Mouse (Mus musculus) central nervous system, embryonic 14 days (tissue): ENCODE data around the gene Rtp4. TPM values are rescaled to one million over a fixed set of nuclear protein-coding genes. Genes with fewer than 3 reads are reported as not detected.

ENCODE experiments used
- polyA plus RNA-seq: library from polyadenylated mRNA; depleted of rRNA; stranded (reverse); fragments of >200 nt; gene quantifications from 2 replicates; pipeline ENCODE4 v1.2.3, GENCODE M21; 2012; rRNA removed

The Rtp4 gene
- 7.2 and 7.3 TPM in 2 replicates for polyA plus RNA-seq

GRCm38 (mm10) chr16:23520235-23520871, at the start of gene Rtp4, which contains the start of gene Masp1:
Rtp4 (plus strand) TSS chr16:23520291.
Masp1 (minus strand) TSS chr16:23520815.

Other genes with a start within 250 kb of the Rtp4 start
- gene Rtp1, start 91.2 kb upstream of the Rtp4 start, polyA plus RNA-seq = 0.06 and 0.24 TPM in 2 replicates
- gene Masp1, start 524 bp downstream of the Rtp4 start, polyA plus RNA-seq = 38.6 and 54.7 TPM in 2 replicates